Mouse (Mus musculus) thymus, postnatal 14 days (tissue): ENCODE results near the gene Aasdh.

Experiments
- DNase-seq: peaks from one replicate; pipeline ENCODE4 v3.0.0; 2021

The Aasdh gene

GRCm38 (mm10) chr5:76906155-76906499 is 813 bp upstream of the Aasdh start:
- DNase-seq, result no peak

- DNase-seq, result peak; percentile 6
Measured at GRCm38 (mm10) chr5:76904713-76905404, 455 bp downstream of the Aasdh start.

GRCm38 (mm10) chr5:76902131-76902530 is 3.2 kb downstream of the Aasdh start:
- DNase-seq, result no peak

- no peak for DNase-seq
Measured at GRCm38 (mm10) chr5:76893084-76893483, 12.2 kb downstream of the Aasdh start.

- no peak for DNase-seq
Measured at GRCm38 (mm10) chr5:76892608-76893007, 12.7 kb downstream of the Aasdh start.

GRCm38 (mm10) chr5:76887011-76887410 is 18.3 kb downstream of the Aasdh start:
- no peak for DNase-seq

GRCm38 (mm10) chr5:76884107-76884506 is 21.2 kb downstream of the Aasdh start:
- no peak for DNase-seq

GRCm38 (mm10) chr5:76876106-76876758 is 29.1 kb downstream of the Aasdh start:
- DNase-seq, result no peak

- no peak for DNase-seq
Measured at GRCm38 (mm10) chr5:76869553-76869952, 35.8 kb downstream of the Aasdh start.

- DNase-seq, result peak; percentile 61
Measured at GRCm38 (mm10) chr5:76868693-76869286, 36.5 kb downstream of the Aasdh start.

GRCm38 (mm10) chr5:76866819-76867218 is 38.5 kb downstream of the Aasdh start:
- no peak for DNase-seq

GRCm38 (mm10) chr5:76858444-76858843 is 46.9 kb downstream of the Aasdh start:
- DNase-seq, result no peak

- DNase-seq, result no peak
Measured at GRCm38 (mm10) chr5:76857103-76858015, 48.0 kb downstream of the Aasdh start.

- no peak for DNase-seq
Measured at GRCm38 (mm10) chr5:76855829-76856600, 49.3 kb downstream of the Aasdh start.

GRCm38 (mm10) chr5:76853549-76853948 is 51.8 kb downstream of the Aasdh start:
- peak; percentile 84 for DNase-seq

GRCm38 (mm10) chr5:76851316-76851715 is 54.0 kb downstream of the Aasdh start:
- no peak for DNase-seq

GRCm38 (mm10) chr5:76847106-76847505 is 58.2 kb downstream of the Aasdh start:
- DNase-seq, result no peak

- no peak for DNase-seq
Measured at GRCm38 (mm10) chr5:76844618-76845186, 60.6 kb downstream of the Aasdh start.

- no peak for DNase-seq
Measured at GRCm38 (mm10) chr5:76843851-76844419, 61.4 kb downstream of the Aasdh start.

GRCm38 (mm10) chr5:76843448-76843847 is 61.9 kb downstream of the Aasdh start:
- DNase-seq, result peak; percentile 68

- no peak for DNase-seq
Measured at GRCm38 (mm10) chr5:76841859-76842258, 63.5 kb downstream of the Aasdh start.

GRCm38 (mm10) chr5:76839786-76840185 is 65.5 kb downstream of the Aasdh start:
- DNase-seq, result no peak
